Mouse (Mus musculus): ENCODE measurements around the gene Ttll5.

The Ttll5 gene

GRCm38 (mm10) chr12:85926897-85927296 lies 102.4 kb downstream of the Ttll5 start:
- no peak for DNase-seq (ENCODE audit: low spot score in 2 of 2)

- DNase-seq (ENCODE audit: low spot score in 2 of 2), result no peak
These were observed 104.1 kb downstream of the Ttll5 start for GRCm38 (mm10) chr12:85928513-85928912.

- DNase-seq (ENCODE audit: low spot score in 2 of 2), result no peak
These were observed 105.3 kb downstream of the Ttll5 start for GRCm38 (mm10) chr12:85929711-85930110.

DNA sequence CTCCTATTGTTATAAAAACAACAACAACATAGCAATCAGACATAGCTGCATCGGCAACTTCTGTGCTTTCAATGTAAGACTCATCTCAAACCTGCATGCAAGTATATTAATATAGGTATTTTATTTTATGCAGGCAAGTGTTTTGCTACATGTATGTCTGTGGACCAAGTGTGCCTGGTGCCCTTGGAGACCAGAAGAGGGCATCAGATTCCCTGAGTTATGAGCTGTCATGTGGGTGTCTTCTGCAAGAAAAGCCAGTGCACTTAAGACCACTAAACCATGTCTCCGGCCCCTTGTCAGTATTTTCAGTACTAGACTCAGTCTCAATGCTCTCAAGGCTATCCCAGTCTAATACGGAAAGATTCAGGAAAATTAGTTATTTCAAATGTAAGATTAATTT lies 106.3 kb downstream of the Ttll5 start:
- no peak for DNase-seq (ENCODE audit: low spot score in 2 of 2)

- no peak for DNase-seq (ENCODE audit: low spot score in 2 of 2)
These were observed 108.8 kb downstream of the Ttll5 start for GRCm38 (mm10) chr12:85933241-85933640.

DNA sequence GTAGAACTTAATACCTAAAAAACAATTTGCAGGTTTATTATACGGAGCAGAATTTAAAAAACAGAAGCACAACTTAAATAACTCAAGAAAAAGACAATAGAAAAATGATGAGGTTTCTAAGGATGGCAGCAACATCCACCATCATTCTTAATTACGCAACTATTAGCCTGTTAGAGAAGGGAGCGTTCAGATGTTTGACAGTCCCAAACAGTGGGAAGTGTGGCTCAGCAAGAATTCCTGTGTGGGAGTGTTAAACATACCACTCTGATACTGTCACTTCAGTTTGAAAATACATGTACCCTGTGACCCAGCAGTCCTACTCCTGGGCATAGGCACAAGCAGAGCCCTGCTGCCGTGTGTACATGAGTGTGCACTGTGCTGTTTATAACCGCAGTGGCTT lies 112.9 kb downstream of the Ttll5 start:
- DNase-seq (ENCODE audit: low spot score in 2 of 2), result no peak

GRCm38 (mm10) chr12:85943456-85943855 lies 119.0 kb downstream of the Ttll5 start:
- no peak for DNase-seq (ENCODE audit: low spot score in 2 of 2)

GRCm38 (mm10) chr12:85944419-85944818 lies 120.0 kb downstream of the Ttll5 start:
- no peak for DNase-seq (ENCODE audit: low spot score in 2 of 2)

- DNase-seq (ENCODE audit: low spot score in 2 of 2), result no peak
These were observed 122.7 kb downstream of the Ttll5 start for GRCm38 (mm10) chr12:85947161-85947560.

GRCm38 (mm10) chr12:85949667-85950066 lies 125.2 kb downstream of the Ttll5 start:
- no peak for DNase-seq (ENCODE audit: low spot score in 2 of 2)

GRCm38 (mm10) chr12:85950371-85950770 lies 125.9 kb downstream of the Ttll5 start:
- no peak for DNase-seq (ENCODE audit: low spot score in 2 of 2)

- DNase-seq (ENCODE audit: low spot score in 2 of 2), result no peak
These were observed 126.6 kb downstream of the Ttll5 start for GRCm38 (mm10) chr12:85951036-85951435.

GRCm38 (mm10) chr12:85951822-85952221 lies 127.4 kb downstream of the Ttll5 start:
- no peak for DNase-seq (ENCODE audit: low spot score in 2 of 2)

- DNase-seq (ENCODE audit: low spot score in 2 of 2), result peak; percentile 32 to 74
These were observed 127.9 kb downstream of the Ttll5 start for GRCm38 (mm10) chr12:85952349-85952748.

- DNase-seq (ENCODE audit: low spot score in 2 of 2), result no peak
These were observed 129.7 kb downstream of the Ttll5 start for GRCm38 (mm10) chr12:85954167-85954566.

- no peak for DNase-seq (ENCODE audit: low spot score in 2 of 2)
These were observed 130.6 kb downstream of the Ttll5 start for GRCm38 (mm10) chr12:85955062-85955461.

- DNase-seq (ENCODE audit: low spot score in 2 of 2), result no peak
These were observed 131.2 kb downstream of the Ttll5 start for GRCm38 (mm10) chr12:85955690-85956089.

DNA sequence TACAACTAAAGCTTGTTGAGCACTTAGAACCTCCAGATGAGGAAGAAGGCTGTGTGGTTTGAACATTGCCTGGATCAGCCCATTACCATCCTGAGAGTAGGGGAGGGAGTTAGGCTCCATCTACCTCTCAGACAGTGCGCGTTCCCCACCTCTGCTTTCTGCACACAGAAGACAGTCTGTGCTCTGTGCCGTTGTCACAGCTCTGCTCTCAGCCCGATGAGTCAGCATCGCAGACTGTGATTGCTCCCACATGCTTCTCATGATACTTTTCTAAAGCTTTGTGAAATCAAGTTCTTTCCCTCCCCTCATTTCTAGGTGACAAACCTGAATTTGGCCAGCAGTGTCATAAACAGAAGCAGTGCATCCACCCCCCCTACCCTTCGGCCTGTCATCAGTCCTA lies 131.8 kb downstream of the Ttll5 start:
- DNase-seq (ENCODE audit: low spot score in 2 of 2), result peak; percentile 82 to 90

GRCm38 (mm10) chr12:85958460-85958859 lies 134.0 kb downstream of the Ttll5 start:
- DNase-seq (ENCODE audit: low spot score in 2 of 2), result no peak

DNA sequence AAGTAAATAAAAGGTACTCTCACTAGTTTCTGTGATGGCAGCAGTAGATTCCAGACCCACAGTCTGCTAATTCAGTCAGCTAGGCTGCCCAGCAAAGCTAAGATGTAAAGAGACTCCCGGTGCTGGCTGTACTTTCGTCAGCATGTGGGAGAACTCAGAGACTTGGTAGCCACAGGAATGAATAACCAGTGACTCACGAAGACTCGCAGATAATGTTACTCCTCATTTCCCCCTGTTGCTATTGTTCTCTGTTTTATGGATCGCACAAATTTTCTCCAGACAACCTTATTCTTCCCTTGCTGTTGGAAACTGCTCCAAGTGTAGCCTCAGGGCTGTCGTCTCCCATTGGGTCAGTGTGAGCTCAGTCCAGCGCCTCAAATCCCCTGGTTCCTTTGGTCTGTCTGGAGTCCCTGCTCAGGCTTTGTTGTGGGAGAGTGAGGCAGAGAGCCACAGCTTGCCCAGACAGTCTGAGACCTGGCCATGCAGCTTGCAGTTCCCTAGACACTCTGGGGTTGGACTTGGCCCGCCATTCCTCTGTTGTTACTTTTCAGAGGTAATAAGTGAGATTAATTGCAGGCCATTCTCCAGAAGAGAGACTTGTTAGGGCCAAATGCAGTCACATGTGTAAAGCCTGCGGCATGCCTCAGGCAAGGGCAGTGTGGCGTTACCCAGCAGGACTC lies 135.5 kb downstream of the Ttll5 start:
- DNase-seq (ENCODE audit: low spot score in 2 of 2), result peak in 1 of 2 experiments; percentile 56

DNA sequence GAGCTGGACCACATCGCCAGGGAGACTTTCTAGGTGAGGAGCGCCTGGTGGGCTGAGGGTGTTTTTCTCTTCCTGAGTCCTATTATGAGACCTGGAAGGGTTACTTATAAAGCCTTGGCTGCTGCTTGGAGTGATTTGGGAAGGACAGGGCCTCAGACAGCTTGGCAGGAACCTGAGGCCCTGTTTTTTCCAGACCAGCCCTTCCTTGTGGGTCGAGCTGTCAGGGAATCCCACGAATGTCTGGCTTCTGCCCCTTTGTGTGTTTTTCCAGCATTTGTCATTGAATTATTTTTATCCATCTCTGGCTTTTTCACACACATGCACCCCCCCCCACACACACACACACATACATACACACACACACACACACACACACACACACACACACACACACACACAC lies 136.2 kb downstream of the Ttll5 start:
- no peak for DNase-seq (ENCODE audit: low spot score in 2 of 2)

- no peak for DNase-seq (ENCODE audit: low spot score in 2 of 2)
These were observed 138.7 kb downstream of the Ttll5 start for GRCm38 (mm10) chr12:85963160-85963559.

DNA sequence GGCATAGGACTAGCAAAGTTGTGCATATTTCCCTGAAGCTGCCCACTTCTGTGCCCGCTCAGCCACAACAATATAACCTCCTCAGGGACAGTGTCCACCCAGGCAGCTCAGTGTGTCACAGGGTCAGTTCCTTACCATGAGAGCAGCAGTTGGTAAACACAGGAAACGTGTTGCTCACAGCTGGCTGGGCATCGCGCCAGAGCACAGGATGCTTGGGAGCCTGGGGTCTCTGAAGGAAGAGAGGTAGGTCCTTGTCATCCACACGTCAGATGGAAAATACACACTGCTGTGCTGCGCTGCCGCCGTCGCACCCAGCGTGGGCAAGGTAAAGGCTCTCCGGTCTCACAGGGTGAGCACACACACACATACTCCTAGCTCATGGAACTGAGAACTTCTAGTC lies 139.2 kb downstream of the Ttll5 start:
- no peak for DNase-seq (ENCODE audit: low spot score in 2 of 2)

DNA sequence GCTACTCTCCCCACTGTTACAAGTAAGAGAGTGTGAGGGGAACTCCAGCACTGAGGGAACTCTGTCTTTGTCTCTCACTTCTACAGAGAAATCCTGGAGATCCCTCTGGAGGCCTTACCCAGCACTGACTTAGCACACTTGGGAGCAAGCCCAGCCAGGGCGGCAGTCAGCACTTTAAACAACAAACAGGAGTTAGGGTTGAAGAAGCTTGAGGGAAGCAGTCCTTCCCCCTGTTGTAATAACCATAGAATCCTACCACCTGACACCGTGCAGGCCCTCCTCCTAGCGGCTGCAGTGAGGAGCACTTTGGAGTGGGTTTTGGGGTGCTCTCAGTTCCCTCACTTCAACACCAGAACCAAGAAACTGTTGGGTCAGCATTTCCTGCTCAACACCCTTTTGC lies 140.0 kb downstream of the Ttll5 start:
- no peak for DNase-seq (ENCODE audit: low spot score in 2 of 2)

All from right cerebral cortex, postnatal 36 days (tissue).